Mouse (Mus musculus) G1E-ER4 (cell line): Measurements from ENCODE around the gene Tstd1. TPM values are rescaled to one million over a fixed set of nuclear protein-coding genes. Genes with fewer than 3 reads are reported as not detected.

Experiments
- GATA1 ChIP-seq: IDR thresholded peaks from one replicate; pipeline ENCODE4 v1.8.0; 2012; ENCODE audit warnings: low read length, inconsistent platforms
- polyA plus RNA-seq: library from polyadenylated mRNA; stranded (reverse); fragments of >175 nt; gene quantifications from 2 replicates; pipeline ENCODE4 v1.2.3, GENCODE M21; 2012

Tstd1 gene
- polyA plus RNA-seq, 1 experiment: not detected

- no peak for TF ChIP-seq GATA1
Measured at GRCm38 (mm10) chr1:171410947-171411484, 7.7 kb upstream of the Tstd1 start, which contains the start of gene Usf1. Gene Usf1 (plus strand): TSS chr1:171411313.

DNA sequence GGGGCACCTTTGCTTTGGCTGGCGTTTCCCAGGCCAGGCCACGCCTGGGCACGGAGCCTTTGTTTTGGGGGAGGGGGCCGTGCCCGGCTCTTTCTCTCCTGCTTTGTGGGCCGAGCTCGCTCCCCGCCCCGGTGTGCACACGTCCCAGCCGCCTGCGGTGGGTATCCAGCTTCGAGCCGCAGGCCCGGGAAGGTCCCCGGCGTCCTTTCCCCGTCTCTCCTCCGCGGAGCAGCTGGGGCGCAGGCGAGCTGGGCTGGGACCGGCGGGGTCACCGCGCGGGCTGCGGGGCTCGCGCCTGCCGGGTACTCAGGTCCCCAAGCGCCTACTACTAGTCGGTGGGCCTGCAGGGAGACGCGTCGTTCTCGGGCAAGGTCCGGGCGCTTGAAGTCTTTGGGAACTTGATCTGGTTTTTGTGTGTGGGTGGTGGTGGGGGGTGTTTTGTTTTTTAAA, 7.2 kb upstream of the Tstd1 start:
- no peak for TF ChIP-seq GATA1

- TF ChIP-seq GATA1: no peak
Measured at GRCm38 (mm10) chr1:171412001-171412441, 6.7 kb upstream of the Tstd1 start.

GRCm38 (mm10) chr1:171412446-171412845, 6.2 kb upstream of the Tstd1 start:
- TF ChIP-seq GATA1: no peak

GRCm38 (mm10) chr1:171413608-171414007, 5.1 kb upstream of the Tstd1 start:
- no peak for TF ChIP-seq GATA1

GRCm38 (mm10) chr1:171419291-171419882, 715 bp downstream of the Tstd1 start:
- TF ChIP-seq GATA1: no peak

DNA sequence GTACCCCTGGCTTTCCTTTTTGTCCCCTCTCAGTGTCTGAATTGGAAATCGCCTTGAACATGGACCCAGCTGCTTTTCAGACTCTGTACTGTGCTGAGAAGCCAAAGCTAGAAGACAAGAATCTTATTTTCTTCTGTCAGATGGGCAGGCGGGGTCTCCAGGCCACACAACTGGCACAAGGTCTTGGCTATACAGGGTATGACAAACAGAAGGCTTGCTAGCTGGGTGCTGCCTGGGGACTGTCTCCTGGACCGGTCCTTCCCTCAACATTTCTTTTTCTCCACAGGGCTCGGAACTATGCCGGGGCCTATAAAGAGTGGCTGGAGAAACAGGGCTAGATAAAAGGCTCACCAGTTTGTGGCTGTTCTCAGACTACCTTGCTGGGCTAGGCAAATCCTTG, 1.2 kb downstream of the Tstd1 start:
- TF ChIP-seq GATA1: no peak

GRCm38 (mm10) chr1:171422504-171423095, 3.9 kb downstream of the Tstd1 start:
- TF ChIP-seq GATA1: no peak

DNA sequence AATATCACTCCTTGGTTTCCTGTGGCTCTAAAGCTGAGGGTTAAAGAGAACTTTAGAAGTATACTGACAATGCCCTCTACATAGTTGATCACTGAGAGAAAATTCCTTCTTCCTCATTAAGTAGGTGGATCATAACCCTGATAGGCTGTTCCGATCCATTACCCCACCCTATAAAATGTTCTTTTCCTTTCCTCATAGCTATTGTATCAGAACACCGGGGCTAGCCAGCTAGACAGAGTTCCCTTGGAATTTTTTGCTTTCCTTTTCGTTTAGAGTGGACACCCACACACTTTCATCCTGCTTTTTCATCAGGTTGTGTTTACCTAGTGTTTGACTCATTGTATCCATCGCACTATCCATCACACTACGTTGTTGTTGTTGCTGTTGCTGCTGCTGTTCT, 6.0 kb downstream of the Tstd1 start:
- TF ChIP-seq GATA1: no peak

DNA sequence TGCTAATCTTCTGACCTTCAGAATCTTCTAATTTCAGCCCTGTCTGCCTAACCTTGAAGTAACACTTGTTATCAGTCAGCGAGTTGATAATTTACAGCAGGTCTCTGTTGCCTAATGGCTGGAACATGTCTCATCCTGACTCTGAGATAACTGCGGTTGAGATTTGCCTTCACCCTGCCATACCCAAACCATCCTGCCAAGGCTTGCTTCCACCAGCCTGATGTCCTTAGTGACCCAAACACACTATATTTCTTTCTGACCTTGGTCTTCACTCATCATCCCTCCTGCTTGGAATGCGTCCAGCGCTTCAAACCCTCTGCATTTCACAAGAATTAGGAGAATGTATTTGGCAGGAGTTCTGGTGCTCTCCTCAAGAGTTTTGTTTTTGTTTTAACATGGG, 6.5 kb downstream of the Tstd1 start:
- no peak for TF ChIP-seq GATA1

DNA sequence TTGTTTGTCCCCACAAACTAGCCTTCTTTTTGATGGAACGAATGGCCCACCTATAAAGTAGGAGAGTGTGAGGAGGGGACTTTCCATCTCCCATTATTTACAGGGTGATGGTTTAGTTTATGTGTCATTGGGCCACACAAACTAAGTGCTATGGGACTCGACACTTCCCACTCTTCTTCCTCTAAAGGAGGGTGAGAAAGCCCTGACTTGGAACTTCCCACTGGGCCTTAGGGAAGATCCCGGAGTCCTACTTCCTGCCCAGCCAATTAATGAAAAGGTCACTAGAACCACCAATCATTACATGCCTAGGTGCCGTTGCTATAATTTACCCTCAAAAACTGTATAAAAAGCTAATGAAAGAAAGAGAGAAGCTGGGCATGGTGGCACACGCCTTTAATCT, 13.5 kb downstream of the Tstd1 start:
- TF ChIP-seq GATA1: no peak

GRCm38 (mm10) chr1:171435288-171435814, 16.7 kb downstream of the Tstd1 start:
- TF ChIP-seq GATA1: no peak

DNA sequence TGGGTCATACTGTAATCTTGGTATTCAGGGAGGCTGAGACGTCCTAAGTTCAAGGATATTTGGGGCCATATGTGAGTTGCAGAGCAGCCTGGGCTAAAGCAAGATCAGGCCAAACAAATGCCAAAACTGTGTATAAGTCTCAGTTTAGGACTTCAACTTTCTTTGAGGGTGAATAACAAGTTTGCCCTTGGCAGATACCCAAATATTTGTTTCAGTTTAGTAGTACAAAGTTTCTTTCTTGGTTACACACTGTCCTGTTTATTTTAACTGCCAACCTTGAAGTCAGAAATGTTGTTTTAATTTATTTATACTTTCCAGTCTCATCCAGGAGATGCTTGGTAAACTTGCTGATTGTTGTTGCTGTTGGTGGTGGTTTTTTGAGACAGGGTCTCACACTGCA, 17.3 kb downstream of the Tstd1 start:
- no peak for TF ChIP-seq GATA1

DNA sequence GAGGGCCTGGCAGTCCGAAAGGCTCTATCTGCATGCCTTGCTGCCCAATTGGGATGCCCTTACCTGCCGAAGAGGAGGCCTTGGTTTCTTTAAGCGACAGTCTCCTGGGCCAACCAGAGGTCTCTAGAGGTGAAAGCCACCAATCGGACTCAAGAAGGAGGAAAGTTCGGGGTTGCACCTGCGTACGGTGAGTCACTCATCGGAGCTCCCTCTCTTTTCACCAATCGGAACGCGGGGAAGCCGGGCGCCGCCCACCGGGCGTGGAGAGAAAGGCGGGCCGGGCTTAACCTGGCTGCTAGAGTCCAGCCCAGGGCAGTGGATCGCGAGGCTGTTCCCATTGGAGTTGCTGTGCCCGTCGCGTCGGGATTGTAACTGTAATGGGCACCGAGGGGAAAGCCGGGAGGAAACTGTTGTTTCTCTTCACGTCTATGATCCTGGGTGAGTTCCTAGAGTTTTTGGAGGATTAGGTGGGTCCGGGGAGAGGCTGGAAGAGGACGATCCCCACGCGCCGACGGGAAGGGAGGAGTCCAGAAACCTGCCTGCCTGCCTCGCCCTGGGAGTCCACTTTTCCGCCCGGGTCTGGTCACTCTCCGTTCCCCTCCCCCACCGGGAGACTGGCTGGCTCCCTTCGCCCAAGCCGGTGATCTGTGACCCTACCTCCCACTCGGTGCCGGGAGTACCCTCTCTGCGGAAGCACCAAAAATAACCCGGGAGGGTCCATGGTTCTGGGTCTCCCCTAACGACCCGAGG, 18.8 kb downstream of the Tstd1 start, which contains the start of gene F11r:
Gene F11r, plus strand, starts transcription at position 272 of the 750 bp plus-strand sequence.
- TF ChIP-seq GATA1: no peak

DNA sequence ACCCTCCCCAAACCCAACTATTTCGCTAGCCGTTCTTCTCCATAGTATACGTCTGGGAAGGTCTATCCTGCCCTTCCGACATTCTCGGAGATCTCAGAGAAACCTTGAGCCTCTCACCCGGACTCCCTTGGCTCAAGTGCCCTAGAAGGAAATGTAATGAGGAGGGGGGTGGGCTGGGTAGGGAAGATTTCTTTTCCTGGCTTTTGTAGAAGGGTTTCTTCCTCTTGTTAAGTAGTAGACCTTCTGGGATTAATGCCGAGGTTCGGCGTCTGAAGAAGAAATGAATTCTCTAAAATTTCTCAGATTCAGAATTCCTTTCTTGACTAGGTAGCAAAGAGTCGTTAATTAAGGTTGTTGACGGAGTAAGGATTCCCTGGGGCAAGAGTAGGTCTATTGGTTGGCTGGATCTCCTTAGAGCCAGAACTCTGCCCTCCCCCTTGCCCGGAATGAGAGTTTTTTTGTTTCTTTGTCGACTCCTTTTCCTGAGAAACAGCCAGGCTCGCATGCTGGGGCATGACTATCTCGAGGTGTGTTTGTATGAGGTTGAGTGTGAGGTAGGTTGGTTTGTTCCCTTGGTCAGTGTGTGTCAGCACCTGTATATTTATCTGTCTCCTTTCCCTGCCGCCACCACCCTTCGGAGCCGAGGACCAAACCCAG, 19.5 kb downstream of the Tstd1 start:
- no peak for TF ChIP-seq GATA1
